Mouse (Mus musculus) embryonic facial prominence, embryonic 13.5 days (tissue): ENCODE measurements at regions not wholly inside any gene's neighbourhood (a gene's known extent, or its start where the extent isn't known, plus 50 kb on each side); places are given as distances from the start of the nearest gene placed in this dataset.

Source experiments
- ATAC-seq: fragments of 200-750 bp; cut with Nextera tagmentation; 2 replicates; pipeline ENCODE4 v1.8.0; 2017; ENCODE audit warnings: low read depth; ENCODE audit not compliant: insufficient number of reproducible peaks, insufficient read depth, low FRiP score, low TSS enrichment
- H3K27ac ChIP-seq: fragments of 300-500 bp; sonication (generic); 2 replicates; pipeline ENCODE4 v1.5.1; 2015; ENCODE audit warnings: moderate library complexity, mild to moderate bottlenecking, inconsistent platforms
- H3K27me3 ChIP-seq: fragments of 300-500 bp; sonication (generic); 2 replicates; pipeline ENCODE4 v1.6.1; 2015; ENCODE audit warnings: mild to moderate bottlenecking, inconsistent platforms
- H3K36me3 ChIP-seq: fragments of 300-500 bp; sonication (generic); 2 replicates; pipeline ENCODE4 v1.6.1; 2015; ENCODE audit warnings: mild to moderate bottlenecking, inconsistent platforms
- H3K4me1 ChIP-seq: fragments of 300-500 bp; sonication (generic); 2 replicates; pipeline ENCODE4 v1.6.1; 2015; ENCODE audit warnings: inconsistent platforms
- H3K4me2 ChIP-seq: fragments of 300-500 bp; sonication (generic); 2 replicates; pipeline ENCODE4 v1.6.1; 2015; ENCODE audit warnings: moderate library complexity, mild to moderate bottlenecking, inconsistent platforms
- H3K4me3 ChIP-seq: fragments of 300-500 bp; sonication (generic); 2 replicates; pipeline ENCODE4 v1.5.1; 2015; ENCODE audit warnings: mild to moderate bottlenecking, inconsistent platforms
- H3K9ac ChIP-seq: fragments of 300-500 bp; sonication (generic); 2 replicates; pipeline ENCODE4 v1.6.1; 2015; ENCODE audit warnings: mild to moderate bottlenecking, inconsistent platforms
- H3K9me3 ChIP-seq: fragments of 300-500 bp; sonication (generic); 2 replicates; pipeline ENCODE4 v1.6.1; 2016; ENCODE audit warnings: inconsistent platforms
- WGBS: fragments of 180-500 bp; shearing (Covaris S2); methylation state at CpG from one replicate; pipeline ENCODE4 v1.1.7; 2015; ENCODE audit warnings: mixed read lengths; 5-methylcytosine and 5-hydroxymethylcytosine counted together

DNA sequence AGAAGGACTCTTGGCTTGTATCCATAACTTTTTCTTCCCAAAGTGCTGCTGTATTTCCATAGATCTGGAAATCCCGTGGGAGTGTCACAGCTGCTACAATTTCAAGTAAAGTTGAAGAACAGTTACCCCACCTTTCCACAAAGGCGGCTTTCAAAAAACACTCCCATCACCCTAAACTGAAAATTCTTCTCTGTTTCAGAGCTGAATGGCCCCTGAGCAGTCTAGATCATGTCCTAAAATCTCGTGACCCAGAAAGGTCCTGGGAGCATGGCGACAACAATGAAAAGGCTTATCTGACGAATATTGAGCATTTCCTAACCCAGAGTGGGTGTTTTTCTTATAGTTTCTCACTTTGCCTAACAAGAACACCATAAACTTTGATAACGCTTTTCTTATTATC is 92.2 kb downstream of the Olfr267 start:
- ATAC-seq, result no peak
- Histone ChIP-seq H3K4me2 (no peak overlapping the region), H3K4me3 (no peak overlapping the region), H3K4me1 (no peaks in the 10 kb centered on the region), H3K9ac (no peak overlapping the region), H3K36me3 (no peaks in the 10 kb centered on the region), H3K27me3 (no peaks in the 10 kb centered on the region), H3K9me3 (no peaks in the 10 kb centered on the region), H3K27ac (no peak overlapping the region)
- 79% methylated on average over 6 of the region's 6 CpGs for WGBS

DNA sequence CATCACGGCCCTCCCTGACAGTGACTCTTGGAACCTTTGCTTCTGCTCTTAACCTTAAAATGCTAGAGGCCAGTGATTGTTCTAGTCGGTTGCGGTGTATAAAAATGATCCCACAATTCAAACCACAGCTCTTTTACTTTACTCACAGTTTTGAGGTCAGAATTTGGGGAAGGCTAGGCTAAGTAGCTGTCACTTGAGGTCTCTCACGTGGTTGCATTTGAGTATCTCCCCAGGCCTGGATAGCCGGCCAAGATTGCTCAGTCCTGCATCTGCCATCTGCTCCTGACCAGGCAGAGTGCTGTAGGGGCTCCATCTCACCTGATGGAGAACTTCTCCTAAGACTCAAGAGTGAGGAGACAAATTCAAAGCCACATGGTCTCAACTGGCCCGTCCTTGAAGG is 94.5 kb downstream of the Olfr267 start:
- Histone ChIP-seq H3K4me2 (no peak overlapping the region), H3K27me3 (no peaks in the 10 kb centered on the region), H3K9ac (no peak overlapping the region), H3K4me3 (no peak overlapping the region), H3K36me3 (no peaks in the 10 kb centered on the region), H3K4me1 (no peaks in the 10 kb centered on the region), H3K9me3 (no peaks in the 10 kb centered on the region), H3K27ac (no peak overlapping the region)
- no peak for ATAC-seq
- WGBS, result 81% methylated on average over 6 of the region's 6 CpGs

DNA sequence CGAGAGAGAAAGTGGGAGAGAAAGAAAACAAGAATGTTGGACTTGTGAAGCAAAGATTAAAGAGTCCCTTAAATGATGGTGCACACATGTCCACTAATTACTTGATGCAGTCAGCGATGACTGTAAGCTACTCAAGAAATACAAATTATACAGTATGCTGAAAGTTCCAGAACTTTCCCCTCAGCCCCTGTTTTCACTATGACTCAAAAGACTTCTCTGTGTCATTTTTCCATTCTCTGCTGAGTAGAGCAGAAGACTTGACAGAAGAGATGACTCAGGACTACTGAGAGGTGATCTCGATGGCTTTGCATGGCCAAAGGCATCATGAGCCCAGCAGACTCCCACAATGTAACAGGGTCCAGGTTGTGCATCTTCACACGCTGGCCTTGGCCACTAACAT is 105.6 kb downstream of the Olfr267 start:
- whole genome bisulfite sequencing, result 91% methylated on average over 4 of the region's 4 CpGs

DNA sequence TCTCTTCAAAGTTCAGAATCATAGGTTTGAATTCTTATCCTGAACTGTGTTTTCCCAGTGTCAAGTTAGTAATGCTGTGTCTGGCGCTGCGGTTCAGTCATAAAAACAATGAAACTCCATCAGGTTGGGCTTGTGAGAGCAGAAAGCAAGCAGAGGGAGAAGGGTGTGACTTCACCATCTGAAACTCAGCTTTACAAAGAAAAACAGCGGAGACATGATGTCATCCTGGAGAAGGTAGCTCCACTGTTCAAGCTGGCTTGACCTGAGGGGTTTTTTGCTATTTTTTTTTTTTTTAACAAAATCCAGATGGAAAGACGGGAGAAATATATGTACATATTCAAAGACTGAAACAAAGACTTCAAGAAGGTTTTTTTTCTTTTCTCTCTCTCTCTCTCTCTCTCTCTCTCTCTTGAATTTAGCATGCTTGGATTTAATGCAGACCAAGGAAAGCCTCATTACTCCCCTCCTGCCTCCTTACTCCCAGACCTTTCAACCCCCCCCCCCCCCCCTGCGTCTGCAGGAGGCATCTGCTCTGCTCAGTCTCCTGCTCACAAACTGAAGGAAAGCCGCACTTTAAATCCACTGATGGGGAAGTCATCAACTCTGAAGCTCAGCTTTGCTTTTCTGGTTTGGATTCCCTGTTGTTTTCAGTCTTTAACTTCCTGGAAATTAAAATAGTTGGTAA is 109.7 kb downstream of the Olfr267 start:
- H3K27me3 ChIP-seq, result no peaks in the 10 kb centered on the region
- H3K9me3 ChIP-seq, result no peaks in the 10 kb centered on the region
- H3K4me3 ChIP-seq, result no peak overlapping the region
- ATAC-seq, result 0 out of 2 replicates have a peak, but pooled peaks have one; percentile 20
- H3K36me3 ChIP-seq, result no peaks in the 10 kb centered on the region
- H3K4me1 ChIP-seq, result peaks cover 8% of the 10 kb centered on the region
- WGBS, result 15% methylated on average over 6 of the region's 6 CpGs
- H3K27ac ChIP-seq, result peak overlapping the region; percentile 89
- no peak overlapping the region for H3K9ac ChIP-seq
- peak overlapping the region; percentile 37 for H3K4me2 ChIP-seq

More for the DNA sequence above, 105.6 kb downstream of the Olfr267 start:
- H3K4me3 ChIP-seq, result no peak overlapping the region
- H3K9ac ChIP-seq, result no peak overlapping the region
- H3K36me3 ChIP-seq, result no peaks in the 10 kb centered on the region
- H3K9me3 ChIP-seq, result no peaks in the 10 kb centered on the region
- no peak overlapping the region for H3K4me2 ChIP-seq
- ATAC-seq, result no peak
- no peak overlapping the region for H3K27ac ChIP-seq
- peaks cover 8% of the 10 kb centered on the region for H3K4me1 ChIP-seq
- H3K27me3 ChIP-seq, result no peaks in the 10 kb centered on the region

DNA sequence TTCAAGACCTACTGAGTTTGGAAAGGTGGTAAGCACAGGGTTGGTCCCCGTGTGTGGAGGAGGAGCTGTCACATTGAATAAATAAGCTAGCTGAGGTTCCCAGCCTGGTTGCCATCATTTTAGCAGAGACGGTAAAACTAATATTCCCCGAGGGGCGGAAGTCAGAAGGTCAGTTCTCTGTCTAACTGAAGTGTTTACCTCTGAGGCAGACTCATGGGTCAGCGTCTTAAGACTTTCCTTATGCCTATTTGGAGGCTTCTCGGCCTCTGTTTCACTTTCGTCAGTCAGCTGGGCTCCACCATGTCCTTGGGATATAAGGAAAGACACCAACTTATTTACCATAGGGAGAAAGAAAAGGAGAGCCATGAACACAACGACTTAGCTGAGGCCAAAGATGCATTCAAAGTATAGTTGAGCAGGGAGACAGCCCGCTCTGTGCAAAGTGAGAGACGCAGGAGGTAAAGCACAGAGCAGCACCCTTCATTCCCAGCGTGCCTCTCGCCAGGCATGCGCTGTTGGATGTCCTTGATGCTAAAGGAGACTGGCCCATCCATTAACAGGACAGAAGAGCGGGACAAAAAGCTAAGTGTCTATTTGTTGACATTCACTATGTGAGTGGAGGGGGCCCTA is 116.0 kb downstream of the Olfr267 start:
- no peak for ATAC-seq
- H3K4me1 ChIP-seq, result peaks cover 43% of the 10 kb centered on the region
- H3K4me2 ChIP-seq, result peak overlapping the region; percentile 26; the same call in 1 of the 2 replicates
- no peak overlapping the region for H3K4me3 ChIP-seq
- H3K27me3 ChIP-seq, result no peaks in the 10 kb centered on the region
- no peaks in the 10 kb centered on the region for H3K9me3 ChIP-seq
- H3K9ac ChIP-seq, result no peak overlapping the region
- 22% methylated on average over 14 of the region's 14 CpGs for WGBS
- H3K36me3 ChIP-seq, result no peaks in the 10 kb centered on the region
- H3K27ac ChIP-seq, result peak overlapping the region; percentile 9; the same call in 1 of the 2 replicates

DNA sequence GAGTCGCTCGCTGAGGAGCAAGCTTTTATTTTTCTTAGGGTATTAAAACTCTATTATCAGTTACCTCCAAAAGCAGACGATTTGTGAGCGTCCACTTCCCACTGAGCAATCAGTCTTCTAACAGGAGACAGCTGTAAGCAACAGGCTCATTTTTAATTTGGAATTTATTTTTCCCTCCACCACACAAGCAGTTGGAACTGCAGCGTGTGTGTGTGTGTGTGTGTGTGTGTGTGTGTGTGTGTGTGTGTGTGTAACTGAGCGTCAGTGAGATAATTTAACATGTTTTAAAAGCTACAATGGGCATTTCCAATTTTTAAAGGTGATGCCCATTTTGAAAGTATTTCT is 116.6 kb downstream of the Olfr267 start:
- Histone ChIP-seq H3K27me3 (no peaks in the 10 kb centered on the region), H3K27ac (peak overlapping the region; percentile 85), H3K9me3 (no peaks in the 10 kb centered on the region), H3K4me1 (peaks cover 44% of the 10 kb centered on the region), H3K4me3 (peak overlapping the region; percentile 2; the same call in 1 of the 2 replicates), H3K4me2 (peak overlapping the region; percentile 47), H3K36me3 (no peaks in the 10 kb centered on the region), H3K9ac (peak overlapping the region; percentile 36; the same call in 1 of the 2 replicates)
- WGBS, result 8% methylated on average over 6 of the region's 6 CpGs
- no peak for ATAC-seq

DNA sequence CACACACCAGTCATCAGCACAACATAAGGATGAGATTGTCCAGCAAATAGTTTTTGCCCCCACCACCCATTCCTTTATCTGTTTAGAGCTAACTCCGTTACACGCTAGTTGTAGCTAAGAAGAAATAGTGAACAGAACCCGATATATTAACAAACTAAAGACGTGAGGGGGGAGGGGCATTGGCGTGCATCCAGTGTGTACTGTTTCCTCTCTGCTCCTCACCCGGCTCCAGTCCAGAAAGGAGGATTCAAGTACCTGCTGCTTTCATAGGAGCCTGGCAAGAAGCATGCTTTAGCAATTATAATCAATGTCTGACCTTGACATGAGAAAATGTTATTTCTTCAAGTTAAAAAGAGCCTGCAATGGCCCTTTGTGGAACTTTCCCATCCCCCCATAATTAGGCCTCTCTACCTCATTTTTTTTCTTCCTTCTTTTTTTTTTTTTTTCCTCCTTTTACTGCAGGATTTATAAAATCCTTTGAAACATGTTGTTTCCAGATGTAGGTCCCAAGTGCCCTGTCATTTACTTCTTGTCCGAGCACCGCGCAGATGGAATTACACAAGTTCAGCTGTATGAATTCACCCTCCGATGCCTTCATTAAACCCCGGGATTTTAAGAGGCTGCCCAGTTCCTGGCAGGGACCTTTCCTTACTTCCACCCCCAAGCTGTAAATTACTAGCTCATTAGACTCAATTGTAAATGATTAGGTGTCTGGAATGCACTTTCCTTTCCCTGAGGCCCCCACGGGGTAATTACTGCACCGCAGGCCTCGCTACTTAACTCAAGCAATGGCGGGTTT is 116.6 kb upstream of the Lpar1 start:
- H3K36me3 ChIP-seq, result no peaks in the 10 kb centered on the region
- ATAC-seq, result no peak
- H3K27me3 ChIP-seq, result no peaks in the 10 kb centered on the region
- no peaks in the 10 kb centered on the region for H3K9me3 ChIP-seq
- peak overlapping the region; percentile 2; the same call in 1 of the 2 replicates for H3K4me3 ChIP-seq
- peaks cover 44% of the 10 kb centered on the region for H3K4me1 ChIP-seq
- peak overlapping the region; percentile 85 for H3K27ac ChIP-seq
- peak overlapping the region; percentile 47 for H3K4me2 ChIP-seq
- peak overlapping the region; percentile 36; the same call in 1 of the 2 replicates for H3K9ac ChIP-seq
- WGBS, result 8% methylated on average over 15 of the region's 15 CpGs

DNA sequence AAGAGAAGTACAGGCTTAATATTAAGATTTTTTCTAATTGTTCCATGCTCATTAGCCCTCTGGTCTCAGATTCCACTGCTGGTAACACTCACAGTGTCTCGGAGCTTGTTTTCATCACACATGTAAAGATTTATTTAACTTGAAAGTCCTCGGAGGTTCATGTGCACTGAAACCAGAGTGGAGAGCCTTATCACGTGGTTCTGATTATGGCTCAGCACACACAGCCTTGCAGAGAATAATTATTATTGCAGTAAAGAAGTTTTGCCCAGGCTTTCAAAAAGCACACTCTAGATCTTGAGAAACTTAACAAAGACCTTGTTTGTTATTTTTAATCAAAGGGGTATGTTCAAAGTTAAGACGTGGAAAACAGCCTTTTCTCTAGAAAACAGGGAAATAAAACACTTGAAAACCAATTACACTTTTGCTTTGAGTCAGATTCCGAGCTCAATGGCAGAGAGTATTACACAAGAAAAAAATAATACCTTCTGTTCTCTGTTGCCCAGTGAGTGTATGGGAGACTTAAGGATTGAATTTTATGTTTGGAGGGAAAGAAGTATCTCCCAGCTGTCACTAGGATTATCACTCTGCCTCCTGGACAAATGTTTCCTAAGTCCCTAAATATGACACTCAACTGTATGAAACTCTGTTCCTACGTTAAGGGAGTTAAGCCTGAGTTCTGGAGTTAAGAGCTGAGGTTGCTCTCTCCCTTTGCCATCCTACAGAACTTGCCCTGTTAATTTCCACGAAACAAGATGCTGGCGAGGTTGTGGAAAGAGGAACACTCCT is 114.9 kb upstream of the Lpar1 start:
- peak overlapping the region; percentile 85 for H3K27ac ChIP-seq
- WGBS, result 19% methylated on average over 8 of the region's 8 CpGs
- no peaks in the 10 kb centered on the region for H3K36me3 ChIP-seq
- ATAC-seq, result no peak
- peaks cover 54% of the 10 kb centered on the region for H3K4me1 ChIP-seq
- H3K9ac ChIP-seq, result no peak overlapping the region
- H3K4me3 ChIP-seq, result no peak overlapping the region
- peak overlapping the region; percentile 28 for H3K4me2 ChIP-seq
- H3K27me3 ChIP-seq, result no peaks in the 10 kb centered on the region
- no peaks in the 10 kb centered on the region for H3K9me3 ChIP-seq

DNA sequence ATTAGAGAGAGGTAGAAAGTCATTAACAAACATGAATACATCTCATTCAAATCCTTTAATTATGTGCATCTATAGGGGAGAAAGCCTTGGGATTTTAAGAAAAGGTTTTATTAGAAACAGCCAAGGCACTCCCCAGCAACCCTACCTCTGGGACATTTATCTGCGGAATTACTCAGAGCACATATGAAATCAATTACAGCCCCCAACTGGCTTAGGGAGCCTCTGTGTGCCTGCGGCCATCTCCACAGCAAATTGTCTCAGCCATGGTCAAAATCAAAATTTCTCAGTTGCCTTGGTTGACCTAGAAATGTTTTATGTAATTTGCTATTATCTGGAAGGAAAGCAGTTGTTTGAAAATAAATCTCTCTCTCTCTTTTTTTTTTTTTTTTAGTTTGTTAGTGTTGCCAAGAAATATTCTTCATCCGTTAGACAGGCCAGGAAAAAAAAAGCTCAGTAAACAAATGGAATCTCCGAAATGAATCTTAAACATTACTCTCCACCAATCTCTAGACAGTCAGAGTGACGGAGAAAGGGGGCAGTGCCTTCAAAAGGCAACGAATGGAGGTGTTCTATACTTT is 110.0 kb upstream of the Lpar1 start:
- 23% methylated on average over 6 of the region's 6 CpGs for WGBS
- ATAC-seq, result peak; percentile 70
- Histone ChIP-seq H3K9ac (no peak overlapping the region), H3K4me2 (peak overlapping the region; percentile 26; the same call in 1 of the 2 replicates), H3K36me3 (no peaks in the 10 kb centered on the region), H3K4me3 (no peak overlapping the region), H3K9me3 (no peaks in the 10 kb centered on the region), H3K27ac (peak overlapping the region; percentile 87), H3K4me1 (peaks cover 45% of the 10 kb centered on the region), H3K27me3 (no peaks in the 10 kb centered on the region)

DNA sequence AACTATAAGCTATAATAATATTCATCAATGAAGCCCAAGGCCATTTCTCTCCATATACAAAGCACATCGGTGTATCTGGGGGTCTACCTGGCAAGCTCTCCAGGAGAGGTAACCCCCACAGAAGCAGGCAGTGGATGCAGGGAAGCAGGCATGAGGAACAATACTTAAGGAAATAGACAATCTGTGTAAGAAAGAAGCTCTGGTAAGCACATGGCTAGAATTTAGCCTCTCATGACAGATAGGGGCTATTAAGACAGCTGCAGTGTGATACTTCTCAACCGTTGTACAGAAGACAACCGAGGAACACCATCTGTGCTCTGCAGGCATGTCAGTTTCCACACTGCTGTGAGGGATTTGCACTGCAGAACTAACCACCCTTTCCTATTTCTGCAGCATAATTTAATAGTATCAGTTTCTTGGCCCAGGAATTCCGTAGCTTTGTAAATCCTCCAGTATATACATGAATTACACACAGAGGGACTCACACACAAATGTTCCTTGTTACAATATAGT is 108.1 kb upstream of the Lpar1 start:
- no peak overlapping the region for H3K4me2 ChIP-seq
- 31% methylated on average over 4 of the region's 4 CpGs for WGBS
- no peaks in the 10 kb centered on the region for H3K27me3 ChIP-seq
- no peaks in the 10 kb centered on the region for H3K9me3 ChIP-seq
- peaks cover 37% of the 10 kb centered on the region for H3K4me1 ChIP-seq
- peak overlapping the region; percentile 75; the same call in 1 of the 2 replicates for H3K27ac ChIP-seq
- H3K36me3 ChIP-seq, result no peaks in the 10 kb centered on the region
- no peak overlapping the region for H3K9ac ChIP-seq
- ATAC-seq, result no peak
- H3K4me3 ChIP-seq, result no peak overlapping the region

DNA sequence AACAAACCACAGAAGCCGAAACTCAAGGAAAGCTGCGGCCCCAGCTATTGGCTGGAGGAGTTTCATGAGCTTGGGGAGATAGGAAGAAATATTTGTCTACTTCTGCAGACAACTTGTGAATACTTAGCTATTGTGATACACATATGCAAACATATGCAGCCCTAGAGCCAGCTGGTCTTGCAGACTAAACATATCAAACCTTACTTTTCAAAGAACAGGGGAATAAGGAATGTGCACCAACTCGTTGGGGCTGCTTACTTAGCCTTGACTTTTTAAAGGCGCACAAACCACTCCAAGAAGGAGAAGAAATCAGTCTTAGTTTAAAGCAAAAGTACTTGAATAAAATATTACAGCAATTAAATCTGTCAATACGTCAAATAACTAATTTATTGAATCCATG is 106.8 kb upstream of the Lpar1 start:
- peak overlapping the region; percentile 8; the same call in 1 of the 2 replicates for H3K27ac ChIP-seq
- ATAC-seq, result no peak

More for the DNA sequence above, 106.8 kb upstream of the Lpar1 start:
- no peak overlapping the region for H3K4me2 ChIP-seq
- H3K4me1 ChIP-seq, result peaks cover 35% of the 10 kb centered on the region
- no peaks in the 10 kb centered on the region for H3K27me3 ChIP-seq
- WGBS, result 34% methylated on average over 5 of the region's 5 CpGs
- no peaks in the 10 kb centered on the region for H3K36me3 ChIP-seq
- H3K4me3 ChIP-seq, result no peak overlapping the region
- H3K9me3 ChIP-seq, result no peaks in the 10 kb centered on the region
- no peak overlapping the region for H3K9ac ChIP-seq
